Mouse (Mus musculus) kidney, embryonic 14.5 days (tissue): ENCODE data around the gene Rbm33. TPM values are rescaled to one million over a fixed set of nuclear protein-coding genes. Genes with fewer than 3 reads are reported as not detected.

Source experiments
- ATAC-seq: fragments of 200-750 bp; cut with Nextera tagmentation; 2 replicates; pipeline ENCODE4 v1.8.0; 2017; ENCODE audit warnings: moderate number of reproducible peaks, mild to moderate bottlenecking, moderate TSS enrichment, moderate library complexity; ENCODE audit not compliant: low FRiP score, low TSS enrichment
- H3K27ac ChIP-seq: fragments of 300-500 bp; sonication (generic); 2 replicates; pipeline ENCODE4 v1.5.1; 2014; ENCODE audit warnings: low read depth, mild to moderate bottlenecking, low read length, moderate library complexity, mixed read lengths
- H3K27me3 ChIP-seq: fragments of 300-500 bp; sonication (generic); 2 replicates; pipeline ENCODE4 v1.6.1; 2014; ENCODE audit warnings: mild to moderate bottlenecking, low read length; ENCODE audit not compliant: control insufficient read depth, insufficient read depth
- H3K36me3 ChIP-seq: fragments of 300-500 bp; sonication (generic); 2 replicates; pipeline ENCODE4 v1.6.1; 2014; ENCODE audit warnings: low read length, mixed read lengths; ENCODE audit not compliant: control insufficient read depth, insufficient read depth
- H3K4me1 ChIP-seq: fragments of 300-500 bp; sonication (generic); 2 replicates; pipeline ENCODE4 v1.6.1; 2014; ENCODE audit warnings: low read length, mixed read lengths; ENCODE audit not compliant: control insufficient read depth, insufficient read depth
- H3K4me2 ChIP-seq: fragments of 300-500 bp; sonication (generic); replicated peaks from 2 replicates; pipeline ENCODE4 v1.6.1; 2014; ENCODE audit warnings: low read depth, mild to moderate bottlenecking, low read length
- H3K4me3 ChIP-seq: fragments of 300-500 bp; sonication (generic); 2 replicates; pipeline ENCODE4 v1.5.1; 2014; ENCODE audit warnings: mild to moderate bottlenecking, low read length
- H3K9ac ChIP-seq: fragments of 300-500 bp; sonication (generic); 2 replicates; pipeline ENCODE4 v1.6.1; 2014; ENCODE audit warnings: low read depth, mild to moderate bottlenecking, low read length, moderate library complexity
- H3K9me3 ChIP-seq: fragments of 300-500 bp; sonication (generic); 2 replicates; pipeline ENCODE4 v1.6.1; 2016; ENCODE audit warnings: low read length; ENCODE audit not compliant: control insufficient read depth
- WGBS: fragments of 180-500 bp; shearing (Covaris S2); extraction: QIAGEN DNeasy Blood & Tissue Kit; methylation state at CpG from one replicate; pipeline ENCODE4 v1.1.7; 2014; 5-methylcytosine and 5-hydroxymethylcytosine counted together
- polyA plus RNA-seq: library from polyadenylated mRNA; unstranded; fragments of >200 nt; fragmentation: Nextera tagmentation; extraction: Ambion mirVana; gene quantifications from 2 replicates; pipeline ENCODE4 v1.2.1, GENCODE M21; 2014

Gene Rbm33
- polyA plus RNA-seq, 1 experiment from 2014 or later, result 25.4 TPM

- no peaks in the 10 kb centered on the region for H3K27me3 ChIP-seq
- ATAC-seq, result 0 out of 2 replicates have a peak, but pooled peaks have one; percentile 16
- H3K27ac ChIP-seq, result no peak overlapping the region
- 6% methylated on average over 6 of the region's 6 CpGs for WGBS
- H3K4me1 ChIP-seq, result no peaks in the 10 kb centered on the region
- no peak overlapping the region for H3K4me2 ChIP-seq
- no peaks in the 10 kb centered on the region for H3K36me3 ChIP-seq
- no peaks in the 10 kb centered on the region for H3K9me3 ChIP-seq
- H3K4me3 ChIP-seq, result no peak overlapping the region
- no peak overlapping the region for H3K9ac ChIP-seq
These were observed 22.9 kb upstream of the Rbm33 start for GRCm38 (mm10) chr5:28293990-28294389.

GRCm38 (mm10) chr5:28298161-28298560 is 18.8 kb upstream of the Rbm33 start:
- Histone ChIP-seq H3K4me2 (no peak overlapping the region), H3K27me3 (no peaks in the 10 kb centered on the region), H3K9me3 (no peaks in the 10 kb centered on the region), H3K9ac (no peak overlapping the region), H3K27ac (no peak overlapping the region), H3K36me3 (no peaks in the 10 kb centered on the region), H3K4me1 (no peaks in the 10 kb centered on the region), H3K4me3 (no peak overlapping the region)
- 79% methylated on average over 5 of the region's 5 CpGs for WGBS
- no peak for ATAC-seq

- no peaks in the 10 kb centered on the region for H3K36me3 ChIP-seq
- no peak for ATAC-seq
- no peak overlapping the region for H3K27ac ChIP-seq
- no peak overlapping the region for H3K4me2 ChIP-seq
- H3K4me3 ChIP-seq, result no peak overlapping the region
- no peaks in the 10 kb centered on the region for H3K4me1 ChIP-seq
- WGBS, result 46% methylated on average over 3 of the region's 3 CpGs
- H3K9me3 ChIP-seq, result no peaks in the 10 kb centered on the region
- no peaks in the 10 kb centered on the region for H3K27me3 ChIP-seq
- no peak overlapping the region for H3K9ac ChIP-seq
These were observed 18.2 kb upstream of the Rbm33 start for GRCm38 (mm10) chr5:28298693-28299092.

GRCm38 (mm10) chr5:28299346-28299745 is 17.6 kb upstream of the Rbm33 start:
- H3K4me3 ChIP-seq, result no peak overlapping the region
- WGBS, result 73% methylated on average over 6 of the region's 6 CpGs
- ATAC-seq, result no peak

GRCm38 (mm10) chr5:28302671-28303070 is 14.2 kb upstream of the Rbm33 start:
- WGBS, result 73% methylated on average over 1 of the region's 1 CpGs
- H3K9ac ChIP-seq, result no peak overlapping the region
- no peak overlapping the region for H3K27ac ChIP-seq
- no peak for ATAC-seq
- H3K9me3 ChIP-seq, result no peaks in the 10 kb centered on the region
- no peak overlapping the region for H3K4me3 ChIP-seq
- H3K36me3 ChIP-seq, result no peaks in the 10 kb centered on the region
- H3K27me3 ChIP-seq, result no peaks in the 10 kb centered on the region
- H3K4me2 ChIP-seq, result no peak overlapping the region
- H3K4me1 ChIP-seq, result no peaks in the 10 kb centered on the region

More at GRCm38 (mm10) chr5:28299346-28299745, 17.6 kb upstream of the Rbm33 start:
- no peaks in the 10 kb centered on the region for H3K36me3 ChIP-seq
- no peak overlapping the region for H3K9ac ChIP-seq
- no peaks in the 10 kb centered on the region for H3K27me3 ChIP-seq
- H3K4me1 ChIP-seq, result no peaks in the 10 kb centered on the region
- no peaks in the 10 kb centered on the region for H3K9me3 ChIP-seq
- no peak overlapping the region for H3K27ac ChIP-seq
- no peak overlapping the region for H3K4me2 ChIP-seq

- Histone ChIP-seq H3K4me3 (no peak overlapping the region), H3K27me3 (no peaks in the 10 kb centered on the region), H3K9ac (no peak overlapping the region), H3K4me2 (no peak overlapping the region), H3K9me3 (no peaks in the 10 kb centered on the region), H3K36me3 (no peaks in the 10 kb centered on the region), H3K4me1 (no peaks in the 10 kb centered on the region), H3K27ac (no peak overlapping the region)
- no peak for ATAC-seq
These were observed 12.4 kb upstream of the Rbm33 start for GRCm38 (mm10) chr5:28304551-28304950.

GRCm38 (mm10) chr5:28315526-28315925 is 1.4 kb upstream of the Rbm33 start:
- H3K4me3 ChIP-seq, result no peak overlapping the region
- no peak for ATAC-seq
- no peaks in the 10 kb centered on the region for H3K36me3 ChIP-seq
- H3K27ac ChIP-seq, result no peak overlapping the region
- H3K27me3 ChIP-seq, result no peaks in the 10 kb centered on the region
- no peak overlapping the region for H3K4me2 ChIP-seq
- H3K9ac ChIP-seq, result no peak overlapping the region
- H3K4me1 ChIP-seq, result peaks cover 4% of the 10 kb centered on the region
- 87% methylated on average over 8 of the region's 8 CpGs for WGBS
- H3K9me3 ChIP-seq, result no peaks in the 10 kb centered on the region

- ATAC-seq, result peak; percentile 66; the same call in 1 of the 2 replicates
- H3K9ac ChIP-seq, result peak overlapping the region; percentile 100
- H3K4me3 ChIP-seq, result peak overlapping the region; percentile 97
- no peaks in the 10 kb centered on the region for H3K9me3 ChIP-seq
- peaks cover 4% of the 10 kb centered on the region for H3K4me1 ChIP-seq
- peak overlapping the region; percentile 70 for H3K4me2 ChIP-seq
- H3K27me3 ChIP-seq, result no peaks in the 10 kb centered on the region
- WGBS, result under 1% methylated on average over 14 of the region's 14 CpGs
- no peaks in the 10 kb centered on the region for H3K36me3 ChIP-seq
- H3K27ac ChIP-seq, result peak overlapping the region; percentile 100
These were observed 685 bp upstream of the Rbm33 start for GRCm38 (mm10) chr5:28316151-28316721.

GRCm38 (mm10) chr5:28317253-28317916 is 464 bp downstream of the Rbm33 start:
- Histone ChIP-seq H3K36me3 (no peaks in the 10 kb centered on the region), H3K4me2 (peak overlapping the region; percentile 70), H3K27me3 (no peaks in the 10 kb centered on the region), H3K9me3 (no peaks in the 10 kb centered on the region), H3K9ac (peak overlapping the region; percentile 100), H3K27ac (peak overlapping the region; percentile 100), H3K4me3 (peak overlapping the region; percentile 97), H3K4me1 (peaks cover 4% of the 10 kb centered on the region)
- under 1% methylated on average over 55 of the region's 62 CpGs for WGBS
- peak; percentile 78 for ATAC-seq
